Mouse (Mus musculus): ENCODE measurements around the gene Anxa11.
"Not testable (repeated sequence)": the region's sequence is repeated elsewhere in the genome, so short reads cannot be mapped to it uniquely, and the experiment has no call there.

Gene Anxa11

DNA sequence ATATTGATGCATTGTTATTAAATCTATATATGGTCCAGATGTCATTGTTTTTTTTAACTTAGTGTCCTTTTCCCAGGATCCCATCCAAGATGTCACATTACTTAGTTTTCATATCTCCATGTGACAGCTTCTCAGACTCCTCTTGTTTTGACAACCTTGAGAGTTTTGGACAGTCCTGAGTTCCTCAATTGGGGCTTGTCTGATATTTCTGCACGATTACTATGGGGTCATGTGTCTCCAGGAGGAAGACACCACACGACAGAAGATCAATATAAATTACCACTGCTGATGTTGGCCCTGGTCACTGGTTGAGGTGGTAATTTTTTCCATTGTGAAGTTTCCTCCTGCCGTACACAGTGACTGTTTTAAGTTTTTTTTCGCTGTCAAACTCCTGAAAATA is 377 bp upstream of the Anxa11 start:
- DNase-seq (ENCODE audit: low spot score): no peak

DNA sequence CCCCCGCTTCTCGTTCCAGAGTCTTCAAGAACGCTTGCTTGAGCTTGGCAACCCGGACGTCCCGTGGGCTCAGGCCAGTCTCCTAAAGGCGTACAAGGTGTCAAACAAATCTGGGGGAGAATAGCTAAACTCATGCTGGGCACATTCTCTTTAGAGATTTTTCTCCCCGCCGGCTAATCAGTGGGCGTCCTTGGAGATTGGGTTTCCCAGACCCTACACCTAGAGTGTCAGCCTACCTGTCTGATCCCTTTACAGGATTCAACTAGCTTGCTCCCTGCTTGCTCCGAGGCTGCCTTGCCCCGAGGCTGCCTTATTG is 690 bp downstream of the Anxa11 start:
- DNase-seq (ENCODE audit: low spot score): no peak

DNA sequence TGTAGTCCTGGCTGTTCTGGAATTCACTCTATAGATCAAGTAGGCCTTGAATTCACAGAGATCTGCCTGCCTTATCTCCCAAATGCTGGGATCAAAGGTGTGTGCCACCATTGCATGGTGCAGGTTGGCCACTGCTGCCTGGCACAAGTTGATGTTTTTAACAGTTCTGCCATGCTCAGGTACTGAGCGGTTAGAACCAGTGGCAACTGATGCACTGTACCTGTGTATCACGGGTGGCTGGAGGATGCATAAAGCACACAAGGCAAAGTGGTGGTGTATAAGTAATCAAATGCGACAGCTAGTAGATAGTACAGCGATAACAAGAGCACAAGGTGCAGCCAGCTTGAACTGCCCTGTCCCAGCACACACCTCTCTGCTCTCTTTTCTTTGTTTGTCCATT is 2.4 kb downstream of the Anxa11 start:
- no peak for DNase-seq (ENCODE audit: low spot score)

DNA sequence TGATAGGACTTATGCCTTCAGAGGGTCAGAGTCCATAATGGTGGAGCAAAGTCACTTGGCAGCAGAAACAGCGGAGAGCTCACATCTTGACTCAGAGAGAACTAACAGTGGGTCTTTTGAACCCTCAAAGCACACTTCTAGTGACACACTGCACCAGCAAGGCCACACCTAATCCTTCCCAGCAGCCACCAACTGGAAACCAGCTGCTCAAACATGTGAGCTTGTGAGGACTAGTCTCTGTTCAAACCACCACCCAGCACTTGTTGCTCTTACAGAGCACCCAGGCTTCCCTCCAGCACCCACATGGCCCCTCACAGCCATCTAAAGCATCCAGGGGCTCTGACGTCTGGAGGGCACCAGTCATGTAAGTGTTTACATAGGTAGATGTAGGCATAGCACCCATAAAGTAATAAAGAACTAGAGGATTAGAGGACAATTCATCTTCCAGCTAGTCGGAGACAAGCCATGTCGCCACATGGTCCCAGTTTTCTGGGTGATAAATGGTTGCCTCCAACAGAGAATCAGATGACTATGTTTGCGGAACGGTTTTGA is 4.0 kb downstream of the Anxa11 start:
- DNase-seq (ENCODE audit: low spot score): no peak

DNA sequence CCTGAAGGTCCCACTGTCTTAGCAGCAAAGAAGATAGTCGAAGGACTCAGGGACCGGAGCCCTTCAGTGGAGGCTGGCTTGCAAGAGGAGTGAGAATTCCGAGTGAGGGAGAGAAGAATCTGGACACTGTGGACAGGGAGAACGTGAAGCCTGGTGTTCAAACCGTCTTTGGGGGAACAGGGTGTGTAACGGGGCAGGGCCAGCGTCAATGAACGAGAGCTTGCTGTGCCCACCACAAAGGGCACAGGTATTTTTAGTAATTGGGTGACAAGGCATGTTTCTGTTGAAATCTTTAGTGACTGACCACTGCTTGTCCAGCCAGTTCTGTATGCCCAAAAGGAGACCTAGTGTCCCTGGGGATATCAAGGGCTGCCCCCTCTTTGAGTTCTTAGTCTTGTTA is 4.6 kb downstream of the Anxa11 start:
- DNase-seq (ENCODE audit: low spot score): no peak

DNA sequence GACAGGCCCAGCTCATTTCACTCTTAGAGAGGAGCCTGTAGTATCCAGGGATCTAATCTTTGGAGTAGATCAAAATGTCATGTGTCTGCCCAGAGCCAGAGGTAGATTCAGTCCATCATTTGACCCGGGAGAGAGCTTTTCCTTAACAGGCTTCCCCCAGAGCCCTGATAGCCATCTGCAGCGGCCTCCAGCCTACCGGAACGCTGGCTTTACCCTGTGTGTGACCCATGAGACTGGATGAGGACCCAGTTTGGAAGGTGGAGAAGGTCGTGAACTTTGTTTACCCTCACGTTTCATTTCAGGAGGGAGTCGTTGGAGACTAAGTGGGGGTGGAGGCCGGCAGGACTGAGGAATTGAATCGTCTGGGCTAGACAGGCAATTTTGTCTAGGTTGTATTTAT is 5.7 kb downstream of the Anxa11 start:
- no peak for DNase-seq (ENCODE audit: low spot score)

DNA sequence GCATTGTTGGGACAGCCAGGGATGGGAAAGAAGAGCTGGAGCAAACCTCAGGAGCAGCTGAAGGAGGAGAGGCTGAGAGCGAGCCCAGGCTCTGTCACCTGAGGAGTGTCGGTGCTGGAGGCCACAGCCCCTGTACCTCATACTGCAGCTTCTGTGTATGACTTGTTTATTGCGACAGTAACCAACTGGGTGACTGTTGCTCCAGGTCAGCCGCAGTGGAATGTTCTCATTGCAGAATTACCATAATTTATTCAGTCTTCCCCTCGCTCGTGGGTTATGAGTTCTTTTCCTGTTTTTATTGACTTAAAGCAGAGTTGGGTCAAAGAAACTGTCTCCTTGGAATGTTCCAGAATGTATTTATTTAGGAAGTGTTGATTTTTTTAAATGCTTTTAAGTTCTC is 6.3 kb downstream of the Anxa11 start:
- DNase-seq (ENCODE audit: low spot score): no peak

DNA sequence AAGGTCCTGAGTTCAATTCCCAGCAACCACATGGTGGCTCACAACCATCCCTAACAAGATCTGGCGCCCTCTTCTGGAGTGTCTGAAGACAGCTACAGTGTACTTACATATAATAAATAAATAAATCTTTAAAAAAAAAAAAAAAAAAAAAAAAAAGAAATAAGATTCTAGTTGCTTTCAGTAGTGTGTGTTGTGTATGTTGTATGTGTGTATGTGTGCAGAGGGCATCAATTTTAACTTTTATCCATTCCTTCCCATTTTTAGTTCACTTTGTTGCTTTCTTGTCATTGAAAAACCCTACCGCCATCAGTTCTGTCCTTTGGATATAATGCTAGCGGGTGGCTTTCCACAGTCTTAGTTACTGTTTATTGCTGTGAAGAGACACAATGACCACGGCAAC is 6.8 kb downstream of the Anxa11 start:
- not testable (repeated sequence) for DNase-seq (ENCODE audit: low spot score)

DNA sequence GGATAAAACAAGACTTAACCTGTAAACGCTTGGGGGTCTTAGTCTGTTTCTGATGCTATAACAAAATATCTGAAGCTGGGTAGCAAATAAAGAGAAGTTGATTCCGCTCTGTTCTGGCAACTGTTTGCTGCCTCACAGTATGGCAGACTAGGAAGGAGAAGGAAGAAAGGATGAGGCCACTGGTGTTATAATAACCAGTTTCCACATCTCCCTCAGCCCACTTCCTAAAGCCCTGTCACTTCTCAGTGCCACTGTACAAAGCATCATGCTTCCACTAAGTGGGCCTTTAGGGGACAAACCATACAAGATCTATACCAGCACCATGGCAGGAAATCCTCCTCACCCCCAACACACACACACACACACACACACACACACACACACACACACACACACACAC is 8.5 kb downstream of the Anxa11 start:
- DNase-seq (ENCODE audit: low spot score): no peak

DNA sequence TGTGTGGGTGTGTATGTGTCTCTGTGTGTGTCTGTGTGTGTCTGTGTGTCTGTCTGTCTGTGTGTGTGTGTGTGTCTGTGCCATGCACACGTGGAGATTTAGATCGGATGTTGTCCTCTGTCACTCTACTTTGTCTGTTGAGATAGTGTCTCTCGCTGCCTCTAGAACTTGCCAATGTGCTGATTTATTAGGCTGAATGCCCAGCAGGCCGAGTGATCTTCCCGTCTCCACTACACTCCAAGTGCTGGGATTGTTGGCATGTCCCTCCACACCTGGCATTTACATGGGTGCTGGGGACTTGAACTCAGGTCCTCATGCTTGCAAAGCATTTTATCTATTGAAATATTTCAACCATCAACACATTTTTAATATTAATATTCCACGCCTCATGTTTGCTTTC is 9.2 kb downstream of the Anxa11 start:
- DNase-seq (ENCODE audit: low spot score): no peak

DNA sequence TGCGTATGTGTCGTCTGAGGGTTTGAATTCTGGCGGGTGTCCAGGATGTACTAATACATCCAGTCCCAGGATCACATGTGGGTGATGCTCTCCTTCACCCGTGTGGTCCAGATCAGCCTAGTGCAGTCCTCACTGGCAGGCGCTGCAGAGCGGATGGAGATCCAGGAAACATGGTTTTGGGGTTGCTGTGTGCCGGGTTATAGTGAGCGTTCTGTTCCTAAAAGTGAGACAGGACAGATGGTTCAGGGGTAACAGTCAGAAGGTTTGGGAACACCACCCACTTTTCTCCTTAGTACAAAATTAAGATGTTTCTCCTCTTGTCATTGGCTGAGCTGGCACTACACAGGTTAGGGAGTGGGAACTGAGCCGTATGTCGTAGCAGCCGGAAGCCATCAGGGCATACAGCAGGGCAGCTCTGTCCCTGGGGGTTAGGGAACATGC is 10.2 kb downstream of the Anxa11 start:
- DNase-seq (ENCODE audit: low spot score): no peak

DNA sequence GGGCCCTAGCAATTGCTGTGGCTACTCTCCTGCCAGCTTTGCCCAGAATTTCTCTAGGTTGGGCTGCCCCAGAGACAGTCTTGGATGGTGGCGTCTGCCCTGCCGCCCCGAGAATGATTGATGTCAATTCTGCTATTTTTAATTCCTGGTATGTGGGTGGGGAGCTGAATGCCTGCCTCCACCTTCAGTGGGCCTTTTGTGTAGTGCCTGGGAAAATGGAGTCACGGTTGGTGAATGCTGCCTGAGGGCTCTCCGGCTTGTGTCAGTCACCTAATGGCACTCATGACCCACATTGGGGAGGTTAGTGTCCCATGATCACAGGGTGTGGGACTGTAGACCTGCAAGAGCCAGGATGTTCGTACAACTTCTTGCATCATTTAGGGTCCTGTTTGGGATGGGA is 11.3 kb downstream of the Anxa11 start:
- no peak for DNase-seq (ENCODE audit: low spot score)

DNA sequence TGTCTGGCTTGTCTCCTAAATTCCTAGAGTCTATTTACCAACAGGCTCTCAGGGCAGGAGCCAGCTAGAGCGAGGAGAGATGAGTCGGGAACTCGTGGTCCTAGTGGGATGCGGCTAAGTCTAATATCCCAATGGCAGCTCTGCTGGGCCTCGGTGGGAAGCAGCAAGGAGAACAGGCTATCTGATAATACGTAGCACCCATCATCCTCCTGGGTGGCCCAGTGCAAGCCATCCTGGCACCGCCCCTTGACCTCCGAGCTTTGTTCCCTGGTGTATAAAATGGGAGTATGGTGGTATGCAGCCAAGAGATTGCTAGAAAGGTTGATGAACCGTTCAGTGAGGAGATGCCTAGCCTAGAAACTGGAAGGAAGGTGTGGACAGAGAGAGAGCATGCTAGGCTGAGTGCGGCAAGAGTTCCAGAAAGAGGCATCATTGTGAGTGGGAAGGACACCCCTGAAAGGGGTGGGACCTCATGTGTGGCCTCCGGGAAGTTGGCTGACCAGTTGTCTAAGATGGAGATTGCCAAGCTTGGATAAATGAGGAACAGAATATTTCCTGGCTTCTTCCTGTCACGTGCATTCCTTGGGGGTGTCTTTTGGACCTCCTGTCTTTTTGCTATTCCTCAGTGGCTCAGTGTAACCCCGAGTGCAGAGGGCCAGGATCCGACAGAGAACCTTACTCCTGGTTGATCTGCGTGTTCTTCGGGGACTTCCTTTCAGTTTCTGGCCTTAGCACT is 11.9 kb downstream of the Anxa11 start:
- DNase-seq (ENCODE audit: low spot score): no peak

DNA sequence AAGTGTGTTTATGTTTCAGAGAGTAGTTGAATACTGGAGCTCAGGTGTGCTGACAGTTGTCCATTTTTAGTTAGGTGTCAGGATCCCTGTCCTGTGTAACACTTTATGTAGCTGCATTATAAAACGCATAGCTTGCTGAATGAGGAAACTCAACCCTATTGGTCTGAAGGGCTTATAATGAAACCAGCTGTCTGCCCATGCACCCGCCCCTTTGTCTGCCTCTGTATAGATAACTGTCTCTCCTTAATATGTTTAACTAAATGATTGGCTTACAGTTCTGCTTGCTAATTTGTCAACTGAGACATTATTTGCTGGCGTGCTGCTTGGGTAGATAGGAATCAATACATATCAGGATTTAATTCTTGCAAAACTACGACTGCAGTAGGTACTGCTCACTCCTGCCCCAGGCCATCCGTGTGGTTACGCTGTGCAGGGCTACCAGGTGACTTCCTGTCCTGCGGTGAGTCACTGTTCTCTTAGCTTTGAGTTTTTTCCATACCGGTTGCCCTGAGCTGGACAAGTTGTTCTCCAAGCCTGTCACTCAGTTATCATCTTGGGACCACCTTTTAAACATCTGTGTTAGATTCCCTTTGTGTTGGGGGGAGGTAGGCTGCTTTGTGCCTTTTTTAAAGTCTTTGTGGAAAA is 13.4 kb downstream of the Anxa11 start:
- DNase-seq (ENCODE audit: low spot score): no peak

DNA sequence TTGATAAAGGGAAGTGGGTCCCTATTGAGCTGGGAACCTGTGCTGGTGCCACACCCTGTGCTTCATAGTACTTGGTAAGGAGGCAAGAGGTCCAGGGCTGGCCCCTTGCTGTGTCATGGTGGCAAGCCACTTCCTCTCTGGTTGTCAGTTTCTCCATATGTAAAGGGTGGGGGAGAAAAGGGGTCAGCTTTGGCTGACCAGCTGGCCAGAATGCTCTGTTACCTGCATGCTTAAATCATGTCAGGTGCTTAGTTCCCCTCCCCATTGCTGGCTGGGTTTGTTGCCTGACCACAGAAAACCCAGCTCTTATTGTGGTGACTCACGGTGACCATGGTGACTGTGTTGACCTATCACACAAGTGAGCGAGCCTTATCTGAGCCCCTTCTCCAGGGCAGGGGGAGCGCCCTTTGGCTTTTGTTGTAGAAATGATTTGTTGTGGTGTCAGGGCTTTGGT is 15.2 kb downstream of the Anxa11 start:
- no peak for DNase-seq (ENCODE audit: low spot score)

DNA sequence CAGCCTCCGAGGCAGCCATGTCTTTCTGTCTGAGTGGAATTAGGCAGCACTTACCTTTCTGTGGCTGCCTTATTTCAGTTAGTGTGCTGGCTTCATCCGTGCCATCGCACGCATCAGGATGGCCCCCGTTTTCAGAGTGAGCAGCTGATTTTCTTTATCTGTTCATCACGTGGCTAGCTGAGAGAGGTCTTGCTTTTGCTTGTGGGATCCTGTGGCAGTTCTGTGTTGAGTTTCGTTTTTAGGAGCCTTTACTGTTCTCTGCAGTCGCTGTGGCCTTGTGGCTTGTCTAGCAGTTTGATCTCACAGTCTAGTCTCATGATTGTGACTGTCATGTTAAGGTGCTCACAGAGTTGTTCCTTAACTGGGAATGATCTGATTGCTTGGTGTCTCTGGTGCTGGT is 16.0 kb downstream of the Anxa11 start:
- no peak for DNase-seq (ENCODE audit: low spot score)

DNA sequence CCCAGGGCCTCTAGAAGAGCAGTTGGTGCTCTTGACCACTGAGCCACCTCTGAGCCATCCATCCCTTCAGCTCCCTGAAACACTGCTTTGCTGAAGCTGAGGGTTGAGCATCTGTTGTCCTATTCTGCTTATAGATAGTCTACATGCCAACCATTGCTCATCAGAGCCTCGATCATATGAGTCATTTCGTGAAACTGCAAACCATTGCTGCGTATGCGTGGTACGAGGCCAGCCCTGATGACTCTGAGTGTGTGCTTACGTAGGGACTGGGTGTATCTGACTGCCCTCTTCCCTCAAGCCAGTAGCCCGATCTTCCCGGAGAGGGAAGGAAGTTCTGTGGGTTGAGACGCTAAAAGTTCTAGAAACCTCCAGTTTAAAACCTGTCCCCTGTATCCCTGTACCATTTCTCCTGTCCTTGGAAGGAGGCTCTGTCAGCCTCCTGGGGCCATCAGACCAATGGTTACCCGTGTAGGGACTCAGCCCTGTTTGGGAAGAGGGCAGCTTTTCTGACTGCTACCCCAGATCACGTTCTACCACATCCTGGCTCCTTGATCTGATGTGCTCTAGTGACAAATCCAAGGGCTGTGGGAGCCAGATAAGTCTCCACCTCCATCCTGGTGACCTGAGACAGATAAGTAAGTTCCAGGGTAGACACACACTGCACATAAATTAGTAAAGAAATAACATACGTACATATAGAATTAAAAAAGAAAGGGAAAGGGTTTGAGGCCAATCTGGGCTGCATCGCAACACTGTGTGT is 20.0 kb downstream of the Anxa11 start:
- DNase-seq (ENCODE audit: low spot score): no peak

DNA sequence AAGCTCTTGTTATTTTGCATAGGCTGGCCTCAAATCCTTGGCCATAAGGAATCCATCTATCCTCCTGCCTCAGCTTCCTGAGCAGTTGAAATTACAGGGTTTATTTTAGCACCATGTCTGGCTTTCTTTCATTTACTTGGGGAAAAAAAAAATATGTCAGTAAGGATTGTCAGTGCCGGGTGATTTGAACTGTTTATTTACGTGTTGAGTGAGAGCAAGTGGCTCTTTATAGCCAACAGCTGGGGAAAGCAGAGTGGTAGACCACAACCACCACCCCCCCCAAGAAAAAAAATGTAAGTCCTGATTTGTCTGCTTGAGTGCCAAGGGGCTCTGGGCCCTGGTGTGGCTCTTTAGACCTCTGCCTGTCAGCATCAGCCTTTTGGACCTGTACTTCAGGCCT is 21.8 kb downstream of the Anxa11 start:
- DNase-seq (ENCODE audit: low spot score): no peak

DNA sequence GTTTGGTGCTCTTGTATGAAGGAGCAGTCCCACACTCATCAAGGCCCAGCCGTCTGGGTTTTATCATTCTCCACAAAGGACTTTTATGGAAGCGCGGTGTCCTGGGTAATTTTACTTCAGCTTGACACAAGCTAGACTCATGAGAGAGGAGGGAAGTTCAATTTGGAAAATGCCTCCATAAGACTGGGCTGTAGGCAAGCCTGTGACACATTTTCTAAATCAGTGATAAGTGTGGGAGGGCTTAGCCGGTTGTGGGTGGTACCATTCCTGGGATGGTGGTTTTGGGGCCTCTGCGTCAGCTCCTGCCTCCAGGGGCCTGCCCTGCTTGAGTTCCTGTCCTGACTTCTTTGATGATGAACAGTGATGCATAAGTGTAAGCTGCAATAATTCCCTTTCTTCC is 23.3 kb downstream of the Anxa11 start:
- no peak for DNase-seq (ENCODE audit: low spot score)

DNA sequence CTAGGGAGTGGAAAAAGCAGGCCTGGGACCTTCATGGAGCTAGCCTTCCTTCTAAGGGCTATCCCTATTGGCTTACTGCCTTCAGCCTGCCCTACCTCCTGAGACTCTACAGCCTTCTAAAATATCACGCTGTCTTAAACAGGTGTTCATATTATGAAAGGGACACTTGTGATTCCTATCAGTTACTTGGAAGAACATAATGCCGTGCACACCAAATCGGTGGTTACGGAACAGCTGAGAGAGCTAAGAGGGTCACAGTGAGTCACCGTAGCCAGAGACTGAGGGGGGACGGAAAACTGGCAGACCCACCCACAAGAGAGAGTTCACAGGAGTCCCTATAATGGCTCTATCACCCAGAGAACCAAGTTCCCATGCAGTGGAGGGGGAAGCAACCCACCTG is 24.4 kb downstream of the Anxa11 start:
- DNase-seq (ENCODE audit: low spot score): no peak

DNA sequence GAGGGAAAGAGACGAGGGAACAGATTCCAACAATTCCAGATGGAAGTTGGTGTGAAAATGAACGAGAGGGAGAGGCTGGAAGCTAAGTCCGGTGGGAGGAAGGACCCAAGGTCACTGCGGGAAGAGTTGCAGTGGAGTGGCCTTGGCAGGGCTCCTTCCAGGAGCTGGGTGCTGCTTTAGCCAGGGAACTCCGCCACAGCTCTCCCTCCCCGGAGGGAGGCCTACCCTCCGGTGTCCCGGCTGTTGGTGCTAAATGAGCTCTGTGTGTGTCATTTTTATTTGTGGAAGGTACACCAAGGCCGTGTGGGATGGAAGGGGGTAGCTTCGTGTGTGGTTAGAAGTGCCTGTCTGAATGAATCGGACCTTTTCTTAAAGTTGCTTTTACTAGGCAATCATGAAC is 24.9 kb downstream of the Anxa11 start:
- no peak for DNase-seq (ENCODE audit: low spot score)

DNA sequence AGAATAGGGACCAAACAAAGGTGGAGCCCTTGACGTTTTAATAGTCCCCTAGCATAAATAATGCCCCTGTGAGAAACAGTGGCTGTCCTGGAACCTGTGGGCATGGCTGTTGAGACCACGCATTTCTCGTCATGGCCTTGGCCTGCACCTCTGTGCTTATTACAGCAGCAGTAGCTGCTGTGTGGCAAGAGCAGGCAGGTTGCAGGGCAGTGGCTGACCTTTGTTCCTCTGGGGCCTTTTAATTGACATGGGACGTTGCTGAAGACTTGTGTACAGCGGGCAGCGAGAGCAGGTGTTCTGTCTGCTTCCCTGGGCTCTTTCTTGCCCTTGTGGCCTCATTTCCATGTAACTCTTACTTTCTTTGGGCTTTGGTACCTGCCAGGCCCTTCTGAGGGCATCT is 25.9 kb downstream of the Anxa11 start:
- DNase-seq (ENCODE audit: low spot score): no peak

DNA sequence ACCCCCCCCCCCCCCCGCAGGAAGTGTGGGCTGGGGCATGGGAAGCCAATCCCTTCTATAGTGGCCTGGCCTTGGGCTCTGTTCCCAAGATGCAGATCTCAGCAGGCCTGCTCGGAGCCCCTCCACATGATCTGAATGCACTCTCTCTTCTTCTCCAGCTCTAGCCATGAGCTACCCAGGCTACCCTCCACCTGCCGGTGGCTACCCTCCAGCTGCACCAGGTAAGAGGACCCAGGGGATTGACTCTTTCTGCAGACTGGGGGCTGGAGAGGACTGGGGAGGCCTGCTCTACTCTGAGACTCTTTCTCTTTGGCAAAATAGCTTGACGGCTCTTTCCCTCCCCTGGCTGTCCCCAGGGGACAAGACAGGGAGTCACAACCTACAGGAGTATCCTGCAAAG is 26.8 kb downstream of the Anxa11 start:
- DNase-seq (ENCODE audit: low spot score): no peak
